Mouse (Mus musculus) heart, adult 2 months (tissue): ENCODE measurements around the gene Hilpda. TPM values are rescaled to one million over a fixed set of nuclear protein-coding genes. Genes with fewer than 3 reads are reported as not detected.

Source experiments
- DNase-seq, 2 experiments: peaks; one replicate each; pipeline ENCODE4 v3.0.0; 2021
- H3K27ac ChIP-seq: fragments of 200-600 bp; 2 replicates; pipeline ENCODE4 v1.8.1; 2022
- H3K27me3 ChIP-seq: fragments of 200-500 bp; 2 replicates; pipeline ENCODE4 v1.6.1; 2012; ENCODE audit warnings: mild to moderate bottlenecking, low read length, inconsistent platforms, mixed read lengths; ENCODE audit not compliant: control insufficient read depth, insufficient read depth
- H3K36me3 ChIP-seq: fragments of 200-500 bp; 2 replicates; pipeline ENCODE4 v1.6.1; 2012; ENCODE audit warnings: low read length, inconsistent platforms; ENCODE audit not compliant: control insufficient read depth, insufficient read depth
- H3K4me1 ChIP-seq: fragments of 200-500 bp; 2 replicates; pipeline ENCODE4 v1.6.1; 2011; ENCODE audit warnings: low read length; ENCODE audit not compliant: control insufficient read depth, insufficient read depth
- H3K4me3 ChIP-seq: fragments of 200-600 bp; 2 replicates; pipeline ENCODE4 v1.8.1; 2022
- H3K79me2 ChIP-seq: fragments of 200-500 bp; replicated peaks from 2 replicates; pipeline ENCODE4 v1.6.1; 2012; ENCODE audit warnings: mild to moderate bottlenecking, inconsistent platforms, low read length, moderate library complexity, mixed read lengths; ENCODE audit not compliant: control insufficient read depth, insufficient read depth
- H3K9ac ChIP-seq: fragments of 200-500 bp; 2 replicates; pipeline ENCODE4 v1.6.1; 2012; ENCODE audit warnings: low read depth, mild to moderate bottlenecking, control low read depth, inconsistent platforms, low read length, mixed read lengths
- CTCF ChIP-seq: fragments of 200-600 bp; IDR thresholded peaks from 2 replicates; pipeline ENCODE4 v1.8.1; 2022; ENCODE audit warnings: antibody characterized with exemption, mild to moderate bottlenecking, moderate library complexity
- EP300 ChIP-seq: fragments of 200-500 bp; IDR thresholded peaks from 2 replicates; pipeline ENCODE4 v1.6.1; 2011; ENCODE audit warnings: low read depth, low read length, control low read depth; ENCODE audit not compliant: insufficient read depth
- POLR2A ChIP-seq: fragments of 200-500 bp; IDR thresholded peaks from 2 replicates; pipeline ENCODE4 v1.6.1; 2011; ENCODE audit warnings: mild to moderate bottlenecking, low read depth, low read length, control low read depth; ENCODE audit not compliant: insufficient read depth
- WGBS: fragments of 180-500 bp; shearing (Covaris S2); methylation state at CpG from one replicate; pipeline ENCODE4 v1.1.7; 2018; 5-methylcytosine and 5-hydroxymethylcytosine counted together
- intact Hi-C: fragments of 180-260 bp; cut with DNase I; formaldehyde crosslinking; loops from one replicate; pipeline ENCODE4 v1.15.1; 2025
- polyA plus RNA-seq: library from polyadenylated mRNA; depleted of rRNA; stranded (reverse); fragments of >200 nt; gene quantifications from 2 replicates; pipeline ENCODE4 v1.2.3, GENCODE M21; 2012
- total RNA-seq, 2 experiments: library from RNA; stranded (reverse); gene quantifications; 2 replicates each; pipeline ENCODE4 v1.2.3; 2021

Hilpda gene
- total and polyA plus RNA-seq, 3 experiments, result 5.3 to 12.1 (median 5.3) TPM

- Histone ChIP-seq H3K4me3 (no peak overlapping the region), H3K4me1 (0 out of 2 replicates have a peak, but pooled peaks cover 1% of the 10 kb centered on the region), H3K9ac (no peak overlapping the region), H3K27me3 (no peaks in the 10 kb centered on the region), H3K79me2 (no peaks in the 10 kb centered on the region), H3K27ac (no peak overlapping the region), H3K36me3 (no peaks in the 10 kb centered on the region)
- no peak for DNase-seq
- 61% methylated on average over 5 of the region's 5 CpGs for WGBS
- intact Hi-C loops, result no loop called here
- no peak for TF ChIP-seq EP300
- no peak for TF ChIP-seq CTCF
- TF ChIP-seq POLR2A, result no peak
These were observed 25.7 kb upstream of the Hilpda start for GRCm38 (mm10) chr6:29246585-29246984.

GRCm38 (mm10) chr6:29247072-29247471 is 25.2 kb upstream of the Hilpda start:
- 67% methylated on average over 4 of the region's 4 CpGs for WGBS
- intact Hi-C loops, result no loop called here
- no peak overlapping the region for H3K4me3 ChIP-seq
- no peak overlapping the region for H3K9ac ChIP-seq
- no peak for DNase-seq
- no peaks in the 10 kb centered on the region for H3K79me2 ChIP-seq
- H3K27ac ChIP-seq, result no peak overlapping the region
- H3K27me3 ChIP-seq, result no peaks in the 10 kb centered on the region
- no peak for TF ChIP-seq POLR2A
- no peak for TF ChIP-seq CTCF
- no peak for TF ChIP-seq EP300
- H3K36me3 ChIP-seq, result no peaks in the 10 kb centered on the region
- 0 out of 2 replicates have a peak, but pooled peaks cover 1% of the 10 kb centered on the region for H3K4me1 ChIP-seq

- H3K79me2 ChIP-seq, result no peaks in the 10 kb centered on the region
- WGBS, result 54% methylated on average over 1 of the region's 1 CpGs
- peaks cover under 1% of the 10 kb centered on the region; the same call in 1 of the 2 replicates for H3K4me1 ChIP-seq
- no peak for DNase-seq
- H3K27me3 ChIP-seq, result no peaks in the 10 kb centered on the region
- no peak overlapping the region for H3K27ac ChIP-seq
- H3K9ac ChIP-seq, result no peak overlapping the region
- intact Hi-C loops, result no loop called here
- no peaks in the 10 kb centered on the region for H3K36me3 ChIP-seq
- TF ChIP-seq EP300 (no peak), POLR2A (no peak), CTCF (no peak)
- H3K4me3 ChIP-seq, result no peak overlapping the region
These were observed 12.9 kb upstream of the Hilpda start for GRCm38 (mm10) chr6:29259418-29259817.

- Histone ChIP-seq H3K27me3 (no peaks in the 10 kb centered on the region), H3K4me1 (peaks cover 3% of the 10 kb centered on the region; the same call in 1 of the 2 replicates), H3K79me2 (no peaks in the 10 kb centered on the region), H3K36me3 (no peaks in the 10 kb centered on the region), H3K27ac (no peak overlapping the region), H3K4me3 (no peak overlapping the region), H3K9ac (no peak overlapping the region)
- intact Hi-C loops, result no loop called here
- no peak for TF ChIP-seq POLR2A
- no peak for TF ChIP-seq EP300
- no peak for TF ChIP-seq CTCF
- DNase-seq, result no peak
- 67% methylated on average over 5 of the region's 5 CpGs for WGBS
These were observed 10.5 kb upstream of the Hilpda start for GRCm38 (mm10) chr6:29261831-29262230.

- WGBS, result 48% methylated on average over 6 of the region's 6 CpGs
- Histone ChIP-seq H3K9ac (no peak overlapping the region), H3K27me3 (no peaks in the 10 kb centered on the region), H3K4me3 (no peak overlapping the region), H3K4me1 (peaks cover 3% of the 10 kb centered on the region; the same call in 1 of the 2 replicates), H3K36me3 (no peaks in the 10 kb centered on the region), H3K27ac (no peak overlapping the region; the same call in 1 of the 2 replicates), H3K79me2 (no peaks in the 10 kb centered on the region)
- TF ChIP-seq EP300, result peak; percentile 59; the same call in 1 of the 2 replicates
- TF ChIP-seq CTCF, result no peak
- TF ChIP-seq POLR2A, result no peak
- intact Hi-C loops, result no loop called here
- DNase-seq, result peak; percentile 44 to 76
These were observed 8.4 kb upstream of the Hilpda start for GRCm38 (mm10) chr6:29263650-29264455.

- Histone ChIP-seq H3K4me1 (peaks cover 3% of the 10 kb centered on the region; the same call in 1 of the 2 replicates), H3K27ac (no peak overlapping the region), H3K36me3 (no peaks in the 10 kb centered on the region), H3K79me2 (no peaks in the 10 kb centered on the region), H3K4me3 (no peak overlapping the region), H3K27me3 (no peaks in the 10 kb centered on the region), H3K9ac (no peak overlapping the region)
- TF ChIP-seq EP300 (no peak), CTCF (no peak), POLR2A (no peak)
- DNase-seq, result no peak
- intact Hi-C loops, result no loop called here
- WGBS, result 47% methylated on average over 3 of the region's 3 CpGs
These were observed 7.9 kb upstream of the Hilpda start for GRCm38 (mm10) chr6:29264456-29264781.
